Mouse (Mus musculus) ES-Bruce4 (cell line): ENCODE results near the gene Shc2. TPM values are rescaled to one million over a fixed set of nuclear protein-coding genes. Genes with fewer than 3 reads are reported as not detected.

Experiments used
- H3K27ac ChIP-seq: 2 replicates; pipeline ENCODE4 v1.5.1; 2012; ENCODE audit warnings: low read length, inconsistent platforms; ENCODE audit not compliant: insufficient read depth
- H3K27me3 ChIP-seq: 2 replicates; pipeline ENCODE4 v1.6.1; 2012; ENCODE audit warnings: mild to moderate bottlenecking, low read length, inconsistent platforms; ENCODE audit not compliant: control insufficient read depth, poor library complexity, insufficient read depth, severe bottlenecking
- H3K36me3 ChIP-seq: 2 replicates; pipeline ENCODE4 v1.6.1; 2012; ENCODE audit warnings: inconsistent platforms, mild to moderate bottlenecking, low read length, moderate library complexity; ENCODE audit not compliant: control insufficient read depth, poor library complexity, insufficient read depth, severe bottlenecking
- H3K4me1 ChIP-seq: one replicate; pipeline ENCODE4 v1.8.1; 2011; ENCODE audit warnings: low read length; ENCODE audit not compliant: control insufficient read depth, insufficient read depth
- H3K4me3 ChIP-seq: 2 replicates; pipeline ENCODE4 v1.5.1; 2011; ENCODE audit warnings: low read depth, mild to moderate bottlenecking, low read length
- H3K9ac ChIP-seq: 2 replicates; pipeline ENCODE4 v1.6.1; 2012; ENCODE audit warnings: low read depth, mild to moderate bottlenecking, inconsistent platforms; ENCODE audit not compliant: poor library complexity, severe bottlenecking
- H3K9me3 ChIP-seq: replicated peaks from 2 replicates; pipeline ENCODE4 v1.6.1; 2012; ENCODE audit warnings: mild to moderate bottlenecking, low read length, inconsistent platforms; ENCODE audit not compliant: control insufficient read depth, poor library complexity, insufficient read depth, severe bottlenecking
- CTCF ChIP-seq: IDR thresholded peaks from one replicate; pipeline ENCODE4 v1.8.1; 2011; ENCODE audit warnings: low read depth, low read length
- EP300 ChIP-seq: IDR thresholded peaks from 2 replicates; pipeline ENCODE4 v1.6.1; 2011; ENCODE audit warnings: low read depth, low read length; ENCODE audit not compliant: insufficient read depth
- POLR2A ChIP-seq: IDR thresholded peaks from one replicate; pipeline ENCODE4 v1.8.1; 2011; ENCODE audit warnings: low read length; ENCODE audit not compliant: insufficient read depth
- polyA plus RNA-seq: library from polyadenylated mRNA; stranded (reverse); fragments of >200 nt; gene quantifications from 2 replicates; pipeline ENCODE4 v1.2.4, GENCODE M21; 2011; ENCODE audit warnings: low read depth; ENCODE audit not compliant: missing spikeins, insufficient read depth, insufficient read length

Gene Shc2
- polyA plus RNA-seq, 1 experiment, result 4.6 TPM

DNA sequence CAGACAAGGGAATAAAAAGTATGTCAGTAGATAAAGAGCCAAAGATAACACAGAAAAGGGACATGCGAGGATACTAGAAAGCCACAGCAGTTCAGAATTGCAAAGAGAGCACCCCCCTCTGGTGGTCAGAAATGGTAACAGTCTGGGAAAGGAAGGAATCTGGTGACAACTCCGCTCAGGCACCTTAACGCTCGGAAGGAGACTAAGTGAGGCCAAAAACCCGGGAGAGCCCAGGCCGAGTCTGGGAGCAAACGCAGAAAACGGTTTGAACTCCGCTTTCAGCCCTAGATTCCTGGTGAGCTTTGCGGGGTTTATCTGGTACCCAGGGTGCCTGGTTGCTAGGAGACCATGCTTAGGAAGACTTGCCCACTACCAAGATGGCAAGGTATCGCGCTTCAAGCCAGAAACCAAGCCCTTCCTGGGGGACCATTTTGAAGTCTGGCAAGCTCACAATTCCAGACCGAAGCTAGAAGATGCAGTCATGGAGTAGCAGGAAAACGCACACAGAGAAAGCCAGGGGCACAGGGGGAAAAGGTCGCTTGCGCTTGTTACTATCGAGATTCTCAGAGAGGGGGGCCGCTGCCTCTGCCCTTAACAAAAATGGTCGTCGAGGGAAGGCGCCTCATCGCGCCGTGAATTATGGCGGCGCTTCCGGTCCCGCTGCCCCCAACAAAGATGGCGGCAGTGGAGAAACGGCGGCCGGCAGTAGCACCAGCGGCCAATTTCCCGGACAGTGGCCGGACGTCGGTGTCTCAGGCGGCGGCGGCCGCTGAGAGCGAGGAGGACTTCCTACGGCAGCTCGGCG, 31.3 kb upstream of the Shc2 start, which contains the start of gene Tpgs1:
TSS of gene Tpgs1 (plus strand) at position 599 of the 805 bp plus-strand sequence.
- H3K9me3 ChIP-seq, result no peaks in the 10 kb centered on the region
- H3K27ac ChIP-seq, result peak within 1 kb of the TSS; percentile 68
- H3K9ac ChIP-seq, result peak within 1 kb of the TSS; percentile 90
- peak within 1 kb of the TSS; percentile 96 for H3K4me3 ChIP-seq
- H3K4me1 ChIP-seq, result peaks cover 4% of the 10 kb centered on the region
- H3K36me3 ChIP-seq, result no peaks in the 10 kb centered on the region
- no peaks in the 10 kb centered on the region for H3K27me3 ChIP-seq
- peak; percentile 35 for TF ChIP-seq CTCF
- no peak for TF ChIP-seq EP300

DNA sequence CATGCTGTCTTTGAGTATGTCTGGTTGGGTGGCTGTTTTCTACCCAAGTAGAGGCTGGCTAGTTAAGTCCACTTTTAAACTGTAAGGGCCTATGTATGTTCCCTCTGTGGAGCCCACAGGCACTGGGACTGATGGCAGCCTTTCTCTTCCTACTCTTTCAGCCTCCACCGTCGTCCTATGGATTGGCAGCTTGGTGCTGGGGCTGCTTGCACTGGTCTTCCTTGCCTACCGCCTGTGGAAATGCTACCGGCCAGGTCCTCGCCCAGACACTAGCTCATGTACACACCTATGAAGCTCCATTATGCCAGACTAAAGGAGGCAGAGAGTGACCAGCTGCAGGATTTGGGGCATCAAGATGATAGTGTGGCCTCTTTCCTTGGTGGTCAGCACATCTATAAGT, 30.4 kb upstream of the Shc2 start:
- H3K27me3 ChIP-seq, result no peaks in the 10 kb centered on the region
- peaks cover 3% of the 10 kb centered on the region for H3K4me1 ChIP-seq
- no peak overlapping the region for H3K27ac ChIP-seq
- no peak overlapping the region for H3K9ac ChIP-seq
- TF ChIP-seq CTCF (no peak), POLR2A (no peak), EP300 (no peak)
- H3K36me3 ChIP-seq, result no peaks in the 10 kb centered on the region
- H3K9me3 ChIP-seq, result no peaks in the 10 kb centered on the region
- H3K4me3 ChIP-seq, result no peak overlapping the region

DNA sequence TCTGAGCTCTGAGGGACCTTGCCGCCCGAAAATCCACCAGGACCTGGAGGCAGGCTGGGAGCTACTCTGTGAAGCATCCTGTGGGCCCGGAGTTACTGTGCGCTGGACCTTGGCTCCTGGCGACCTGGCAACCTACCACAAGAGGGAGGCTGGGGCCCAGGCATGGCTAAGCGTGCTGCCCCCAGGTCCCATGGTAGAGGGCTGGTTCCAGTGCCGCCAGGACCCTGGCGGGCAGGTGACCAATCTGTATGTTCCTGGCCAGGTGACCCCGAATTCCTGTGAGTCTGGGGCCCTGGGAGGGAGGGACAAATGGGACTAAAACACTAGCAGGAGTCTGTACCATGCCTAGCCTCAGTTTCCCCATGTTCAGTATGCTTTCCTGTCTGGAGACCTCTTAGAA, 28.8 kb upstream of the Shc2 start:
- H3K27me3 ChIP-seq, result no peaks in the 10 kb centered on the region
- H3K27ac ChIP-seq, result no peak overlapping the region
- peaks cover 4% of the 10 kb centered on the region for H3K4me1 ChIP-seq
- H3K9ac ChIP-seq, result no peak overlapping the region
- no peaks in the 10 kb centered on the region for H3K9me3 ChIP-seq
- H3K36me3 ChIP-seq, result no peaks in the 10 kb centered on the region
- TF ChIP-seq EP300, result no peak
- TF ChIP-seq CTCF, result peak; percentile 13
- no peak overlapping the region for H3K4me3 ChIP-seq

DNA sequence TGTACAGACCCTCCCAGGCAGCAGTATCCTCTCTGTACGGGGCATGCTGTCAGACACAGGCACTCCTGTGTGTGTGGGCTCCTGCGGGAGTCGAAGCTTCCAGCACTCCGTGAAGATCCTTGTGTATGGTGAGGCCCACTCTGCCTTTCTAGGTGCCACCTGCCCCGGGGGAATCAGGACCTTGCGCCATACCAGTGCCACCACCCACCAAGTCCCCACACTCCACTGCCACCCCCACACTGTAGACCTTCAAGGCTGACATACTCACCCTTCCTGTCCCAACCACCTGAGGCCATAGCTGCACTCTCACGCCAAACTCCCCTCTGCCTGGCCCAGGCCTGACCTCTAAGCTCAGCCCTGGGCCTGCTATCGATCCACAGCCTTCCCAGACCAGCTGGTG, 27.3 kb upstream of the Shc2 start:
- TF ChIP-seq CTCF, result no peak
- TF ChIP-seq EP300, result no peak
- no peak for TF ChIP-seq POLR2A
- H3K9me3 ChIP-seq, result no peaks in the 10 kb centered on the region
- H3K4me3 ChIP-seq, result no peak overlapping the region
- no peaks in the 10 kb centered on the region for H3K36me3 ChIP-seq
- no peaks in the 10 kb centered on the region for H3K27me3 ChIP-seq
- no peak overlapping the region for H3K9ac ChIP-seq
- H3K27ac ChIP-seq, result no peak overlapping the region
- peaks cover 4% of the 10 kb centered on the region for H3K4me1 ChIP-seq

DNA sequence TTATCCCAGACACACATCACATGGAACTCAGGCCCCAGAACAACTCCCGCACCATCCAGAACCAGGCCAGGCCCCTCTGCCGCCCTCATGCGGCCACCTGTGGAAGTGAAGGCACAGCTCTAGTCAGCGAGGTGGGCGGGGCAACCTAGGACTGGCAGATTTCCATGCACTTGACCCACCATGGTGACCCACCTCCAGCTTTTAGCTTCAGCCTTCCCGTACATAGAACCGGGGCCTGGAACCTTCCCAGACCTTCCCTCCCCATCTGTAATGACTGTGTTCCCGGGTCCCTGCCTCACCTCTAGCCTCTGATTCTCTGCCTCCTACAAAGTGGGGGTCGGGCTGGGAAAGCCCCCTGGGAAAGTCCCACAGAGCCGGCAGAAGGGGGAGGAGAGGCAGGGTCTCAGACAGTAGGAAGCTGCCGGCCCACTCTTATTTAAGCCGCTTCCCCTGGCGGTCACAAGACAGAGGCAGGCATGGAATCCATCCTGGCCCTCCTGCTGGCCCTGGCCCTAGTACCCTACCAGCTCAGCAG, 26.5 kb upstream of the Shc2 start, which contains the start of gene Madcam1:
TSS of gene Madcam1 (plus strand) at position 429 of the 535 bp plus-strand sequence.
- TF ChIP-seq POLR2A (no peak), CTCF (peak; percentile 96), EP300 (no peak)
- Histone ChIP-seq H3K36me3 (no peaks in the 10 kb centered on the region), H3K4me1 (peaks cover 4% of the 10 kb centered on the region), H3K9me3 (no peaks in the 10 kb centered on the region), H3K27me3 (no peaks in the 10 kb centered on the region), H3K4me3 (peak within 1 kb of the TSS; percentile 17), H3K9ac (no peak within 1 kb of the TSS), H3K27ac (no peak within 1 kb of the TSS)

DNA sequence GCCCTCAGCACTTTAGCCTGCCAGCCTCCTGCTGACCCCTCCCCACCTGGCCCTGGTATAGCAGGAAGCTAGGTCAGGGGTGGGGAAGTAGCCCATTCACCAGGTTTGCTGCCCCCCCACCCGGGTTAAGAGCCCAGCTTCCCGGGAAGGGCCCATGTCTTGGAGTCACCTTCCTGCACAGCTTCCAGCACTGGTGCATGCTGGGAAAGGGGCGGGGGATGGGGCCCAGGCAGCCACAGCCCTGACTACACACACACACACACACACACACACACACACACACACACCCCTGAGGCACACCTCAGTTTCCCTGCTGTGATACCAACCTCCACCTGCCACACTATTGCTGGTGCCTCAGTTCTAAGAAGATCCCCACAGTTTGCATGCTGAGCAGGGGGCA, 24.1 kb upstream of the Shc2 start:
- no peaks in the 10 kb centered on the region for H3K9me3 ChIP-seq
- TF ChIP-seq EP300 (0 out of 2 replicates have a peak, but pooled peaks have one; percentile 33), POLR2A (no peak)
- H3K4me3 ChIP-seq, result peak overlapping the region; percentile 38
- no peak overlapping the region for H3K9ac ChIP-seq
- peaks cover 4% of the 10 kb centered on the region for H3K4me1 ChIP-seq
- no peaks in the 10 kb centered on the region for H3K36me3 ChIP-seq
- peak overlapping the region; percentile 34; the same call in 1 of the 2 replicates for H3K27ac ChIP-seq
- no peaks in the 10 kb centered on the region for H3K27me3 ChIP-seq
